Mouse (Mus musculus) forelimb bud, embryonic 11.5 days (tissue): Measurements from ENCODE around the gene Rgl3.

Experiments used
- DNase-seq: peaks from one replicate; pipeline ENCODE4 v3.0.0-alpha.2; 2012; ENCODE audit warnings: low read depth, low spot score

The Rgl3 gene

DNA sequence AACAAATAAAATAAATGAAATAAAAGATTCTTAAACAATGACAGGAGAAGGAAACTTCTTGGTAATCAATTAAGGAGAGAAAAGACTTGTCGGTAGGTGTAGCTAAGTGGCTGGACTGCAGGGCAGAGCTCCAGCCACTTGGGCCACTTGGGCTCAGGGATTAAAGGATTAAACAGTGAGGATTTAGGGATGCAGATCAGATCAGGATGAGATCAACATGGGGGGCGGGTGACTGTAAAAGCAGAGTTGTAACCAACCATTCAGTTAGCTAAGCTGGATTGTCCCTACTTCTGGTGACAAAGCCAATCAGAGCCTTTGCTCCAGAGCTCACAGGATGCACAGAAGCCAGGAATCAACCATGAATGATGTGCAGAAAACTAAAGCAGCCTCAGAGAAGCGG is 5.3 kb downstream of the Rgl3 start:
- DNase-seq = no peak

DNA sequence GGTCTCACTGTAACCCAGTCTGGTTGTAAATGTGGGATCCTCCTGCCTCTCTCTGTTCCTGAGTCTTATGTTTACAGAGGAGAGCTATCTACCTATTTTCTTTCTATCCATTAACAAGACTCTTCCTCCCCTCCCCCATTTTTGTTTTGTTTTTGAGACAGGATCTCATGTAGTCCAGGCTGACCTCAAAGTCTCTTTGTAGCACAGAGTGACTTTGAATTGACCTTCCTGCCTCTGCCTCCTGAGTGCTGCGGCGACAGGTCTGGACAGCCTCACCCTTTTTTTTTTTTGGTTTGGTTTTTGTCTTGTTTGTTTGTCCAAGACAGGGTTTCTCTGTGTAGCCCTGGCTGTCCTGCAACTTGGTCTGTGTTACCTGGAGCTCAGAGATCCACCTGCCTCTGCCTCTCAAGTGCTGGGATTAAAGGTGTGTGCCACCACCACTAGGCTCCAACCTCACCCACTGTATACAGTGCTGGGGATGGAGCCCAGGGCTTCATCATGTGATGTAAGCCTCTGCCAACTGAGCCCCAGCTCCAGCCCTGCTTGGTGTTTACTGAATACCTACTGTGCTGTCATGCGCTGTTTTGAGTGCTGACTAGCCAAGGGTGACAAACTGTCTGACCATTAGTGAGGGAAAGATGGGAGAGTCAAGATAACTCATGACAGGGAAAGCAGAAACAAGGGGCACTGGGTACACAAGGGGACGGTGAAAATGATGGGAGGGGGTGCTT is 10.7 kb downstream of the Rgl3 start:
- no peak for DNase-seq

DNA sequence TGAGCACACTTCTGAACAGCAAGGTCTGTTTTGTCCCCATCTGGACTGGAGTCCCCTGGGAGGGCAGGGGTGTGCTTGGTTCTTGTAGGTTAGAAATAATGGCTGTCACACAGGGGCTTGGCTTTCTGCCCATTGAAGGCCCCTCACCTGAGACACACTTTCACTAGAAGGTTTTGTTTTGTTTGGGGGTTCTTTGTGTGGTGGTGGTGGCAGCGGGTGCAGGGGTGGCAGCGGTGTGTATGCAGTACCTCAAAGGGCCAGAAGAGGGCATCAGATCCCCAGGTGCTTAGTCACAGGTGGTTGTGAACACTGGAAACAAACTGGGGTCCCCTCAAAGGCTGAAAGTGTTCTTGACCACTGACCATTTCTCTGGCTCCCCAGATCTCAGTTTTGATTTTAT is 11.3 kb downstream of the Rgl3 start:
- no peak for DNase-seq

DNA sequence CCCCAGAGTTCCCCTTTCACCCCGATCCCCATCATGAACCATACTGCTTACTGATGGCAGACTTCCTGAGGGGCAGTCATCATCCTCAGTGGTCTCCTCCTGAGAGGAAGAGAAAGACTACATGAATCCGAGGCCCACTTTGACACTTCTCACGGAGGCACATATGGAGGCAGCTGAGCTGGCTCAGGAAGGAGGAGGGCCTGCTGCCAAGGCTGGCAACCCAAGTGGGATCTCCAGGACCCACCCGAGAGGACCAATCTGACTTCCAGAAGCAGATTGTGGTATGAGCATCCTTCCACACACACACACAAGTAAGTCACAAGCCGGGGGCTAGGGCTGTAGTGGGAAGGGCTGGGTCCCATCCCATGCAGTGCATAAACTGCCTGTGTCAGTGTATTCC is 11.9 kb downstream of the Rgl3 start:
- DNase-seq = no peak

DNA sequence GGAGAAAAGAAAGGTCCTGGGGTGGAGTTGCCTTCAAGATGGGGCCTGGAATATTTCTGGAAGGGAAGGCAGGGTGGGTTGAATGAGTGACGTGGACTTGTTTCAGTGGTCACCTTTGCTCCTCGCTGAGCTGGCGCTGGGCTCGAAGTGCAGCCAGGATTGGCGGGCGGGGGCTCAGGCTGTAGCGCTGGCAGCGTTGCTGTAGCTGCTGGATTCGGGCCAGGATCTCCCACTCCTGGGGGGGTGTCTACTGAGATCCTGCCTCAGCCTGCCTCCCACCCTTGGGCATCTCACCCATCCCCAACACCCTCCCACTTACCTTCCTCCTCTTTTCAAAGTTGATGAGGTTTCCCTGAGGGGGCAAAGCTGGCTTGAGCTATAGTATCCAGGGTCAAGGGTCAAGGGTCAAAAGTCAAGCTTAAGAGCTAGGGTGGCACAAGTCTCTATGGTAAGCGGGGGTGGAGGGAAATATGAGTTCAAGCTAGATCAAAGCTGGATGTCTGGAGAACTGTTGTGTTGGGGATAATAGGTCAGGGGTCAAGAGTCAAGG is 12.5 kb downstream of the Rgl3 start:
- no peak for DNase-seq

DNA sequence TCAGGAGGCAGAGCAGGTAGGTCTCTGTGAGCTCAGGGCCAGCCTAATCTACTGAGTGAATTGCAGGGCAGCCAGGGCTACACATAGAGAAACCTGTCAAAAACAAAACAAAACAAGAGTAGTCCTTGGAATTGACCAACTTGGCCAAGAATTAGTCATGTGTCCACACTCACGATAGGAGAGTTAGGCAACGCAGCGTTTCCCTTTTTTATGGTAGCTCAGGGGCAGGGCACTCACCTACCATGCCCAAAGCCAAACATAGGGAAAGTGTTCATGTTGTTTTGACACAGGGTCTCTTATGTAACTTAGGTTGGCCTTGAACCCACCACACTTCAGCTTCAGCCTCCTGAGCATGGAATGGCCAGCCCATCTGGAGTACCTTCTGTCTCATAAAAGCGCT is 19.9 kb downstream of the Rgl3 start:
- DNase-seq = no peak

DNA sequence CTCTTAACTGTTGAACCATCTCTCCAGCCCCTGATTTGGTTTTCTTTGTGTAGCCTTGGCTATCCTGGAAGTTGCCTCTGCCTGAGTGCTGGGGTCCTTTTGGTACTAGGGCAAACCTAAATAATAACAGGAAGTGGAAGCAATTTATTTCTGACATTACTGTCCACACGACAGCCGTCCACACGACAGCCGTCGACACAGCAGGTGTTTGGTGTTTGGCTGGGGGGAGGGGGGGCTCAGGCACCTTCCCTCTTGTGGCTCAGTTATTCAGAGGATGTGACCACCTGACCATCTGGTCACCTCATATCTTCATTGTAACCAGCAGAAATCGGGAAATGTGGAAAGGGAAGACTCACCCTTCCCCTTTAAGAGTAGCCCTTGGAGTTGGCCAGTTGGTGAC is 20.4 kb downstream of the Rgl3 start:
- DNase-seq = no peak

DNA sequence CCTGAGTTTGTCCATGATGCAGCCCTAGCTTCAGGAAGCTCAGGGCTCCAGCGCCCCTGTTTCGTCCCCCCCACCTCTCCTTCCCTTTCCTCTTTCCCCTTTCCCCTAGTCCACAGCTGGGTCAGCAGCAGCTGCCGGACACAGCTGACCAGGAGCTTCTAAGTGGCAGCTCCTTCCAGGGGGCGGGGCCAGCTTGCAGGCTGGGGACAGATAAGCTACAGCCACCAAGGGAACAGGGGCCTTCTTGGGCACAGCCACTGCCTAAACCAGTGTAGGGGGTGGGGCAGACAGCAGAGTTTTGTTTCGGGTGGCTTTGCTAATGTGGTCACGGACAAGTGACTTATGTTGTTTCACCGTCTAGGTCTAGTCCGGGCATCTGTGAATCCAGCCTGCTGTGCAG is 25.8 kb downstream of the Rgl3 start, which contains the start of gene Epor:
Gene Epor (minus strand): TSS at position 90 of the 400 bp plus-strand sequence.
- no peak for DNase-seq

DNA sequence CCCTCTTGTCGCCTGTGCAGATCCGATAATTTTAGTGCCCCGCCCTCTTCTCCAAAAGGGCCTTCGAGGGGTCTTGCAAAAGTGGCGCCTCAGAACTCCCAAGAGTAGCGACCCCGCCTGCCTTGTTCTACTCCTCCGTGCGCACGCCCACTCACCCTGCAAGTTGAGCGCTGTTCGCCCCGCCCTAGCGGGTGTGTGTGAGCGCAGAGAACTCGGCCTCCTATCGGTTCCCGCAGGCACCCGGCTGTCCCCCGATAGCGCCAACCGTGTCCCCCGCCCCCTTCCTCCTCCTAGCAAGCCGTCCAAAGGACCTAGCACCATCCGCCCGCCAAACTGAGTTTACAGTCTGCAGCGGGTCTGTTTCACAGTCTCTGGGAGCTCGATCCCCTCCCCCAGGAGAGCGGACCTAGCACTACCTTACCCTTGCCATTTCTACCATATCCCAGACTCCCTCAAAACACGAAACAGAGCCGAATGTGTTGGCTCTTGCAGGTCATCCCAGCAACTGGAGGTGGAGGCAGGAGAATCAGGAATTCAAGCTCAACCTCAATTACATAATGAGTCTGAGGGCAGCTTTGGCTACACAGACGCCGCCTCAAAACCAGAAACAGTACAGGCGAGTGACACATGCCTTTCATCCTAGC is 26.7 kb downstream of the Rgl3 start:
- DNase-seq = peak; percentile 66

DNA sequence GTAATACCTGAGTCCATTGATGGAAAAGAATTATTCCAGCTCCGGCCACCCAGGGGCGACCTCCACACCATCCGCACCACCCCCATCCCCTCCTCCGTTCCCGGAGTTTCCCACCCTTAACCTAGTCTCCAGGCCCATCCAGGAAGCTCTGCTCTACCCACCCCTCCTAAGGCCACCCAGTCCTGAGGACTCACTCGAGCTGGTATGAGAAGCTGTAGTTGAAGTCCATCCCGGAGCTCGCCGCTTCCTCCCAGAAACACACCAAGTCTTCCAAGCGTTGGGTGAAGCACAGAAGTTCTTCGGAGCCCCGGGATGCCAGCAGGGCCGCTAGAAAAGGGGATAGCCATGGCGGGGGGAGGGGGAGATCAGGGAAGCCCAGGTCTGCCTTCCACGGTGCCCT is 27.2 kb downstream of the Rgl3 start:
- DNase-seq = no peak

DNA sequence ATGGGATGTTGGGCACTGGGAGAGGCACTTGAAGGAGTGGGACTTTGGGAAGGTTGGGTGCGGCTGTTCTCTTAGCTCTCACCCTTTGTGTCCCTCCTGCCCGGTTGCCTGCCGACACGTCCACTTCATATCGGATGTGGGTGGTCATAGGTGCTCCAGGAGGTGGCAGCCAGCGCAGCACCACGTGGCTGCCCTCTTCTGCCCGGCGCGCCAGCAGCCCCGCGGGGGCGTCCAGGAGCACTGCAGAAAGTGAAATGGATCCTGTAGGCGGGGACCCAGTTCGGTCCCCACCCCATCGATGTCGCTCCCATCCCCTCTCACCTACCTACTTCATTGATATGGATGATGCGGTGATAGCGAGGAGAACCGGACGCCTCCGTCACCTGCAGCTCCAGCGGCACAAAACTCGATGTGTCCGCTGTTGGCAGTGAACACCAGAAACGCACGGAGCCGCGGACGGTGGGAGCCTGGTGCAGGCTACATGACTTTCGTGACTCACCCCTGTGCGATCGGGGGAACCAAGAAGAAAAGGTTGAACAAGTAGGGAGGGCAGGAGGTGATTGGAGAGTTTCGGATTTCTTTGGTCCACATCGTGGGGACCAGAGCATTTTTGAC is 27.8 kb downstream of the Rgl3 start:
- no peak for DNase-seq

DNA sequence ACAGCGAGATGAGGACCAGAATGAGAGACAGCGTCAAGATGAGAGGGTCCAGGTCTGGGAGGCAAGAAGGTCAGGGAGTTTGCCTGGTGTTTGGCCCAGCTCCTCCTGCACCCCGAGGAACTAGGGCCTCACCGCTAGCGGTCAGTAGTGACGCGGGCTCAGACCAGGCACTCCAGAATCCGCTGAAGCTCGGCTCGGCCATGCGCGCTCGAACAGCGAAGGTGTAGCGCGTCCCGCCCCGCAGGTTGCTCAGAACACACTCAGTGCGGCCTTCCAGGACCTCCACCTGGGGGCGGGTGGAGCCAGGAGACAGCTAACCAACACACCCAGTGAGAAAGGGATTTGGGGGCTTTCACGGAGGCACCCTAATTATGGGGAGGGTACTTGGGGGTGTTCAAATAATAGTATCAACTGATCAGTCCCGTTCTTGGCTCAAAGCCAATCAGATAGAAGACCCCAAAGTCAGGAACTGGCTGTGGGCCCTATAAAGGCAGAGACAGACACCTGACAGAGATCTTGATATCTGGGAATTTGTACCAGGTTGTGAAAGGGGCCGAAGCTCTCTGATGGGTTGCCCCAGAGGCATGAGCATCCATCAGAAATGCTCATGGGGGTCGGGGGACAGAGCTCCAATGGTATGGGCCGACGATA is 28.6 kb downstream of the Rgl3 start:
- DNase-seq = no peak

DNA sequence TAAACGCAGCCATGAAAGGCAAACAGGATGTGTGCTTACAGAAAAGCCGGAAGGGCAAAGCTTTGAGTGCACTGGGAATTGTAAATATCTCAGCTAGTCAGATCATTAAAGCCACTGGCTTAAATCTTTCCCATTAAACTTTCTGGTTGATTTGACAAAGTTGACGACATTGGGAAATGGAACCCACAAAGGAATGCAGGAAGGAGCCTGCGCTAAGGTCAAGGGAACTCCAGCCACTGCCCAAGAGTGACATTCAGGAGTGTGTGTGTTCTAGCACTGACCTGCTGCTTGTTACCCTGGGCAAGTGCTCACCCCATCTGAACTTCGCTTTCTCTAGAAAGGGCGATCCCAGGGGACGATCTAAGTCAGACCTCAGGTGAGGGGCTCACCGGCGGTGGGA is 29.1 kb downstream of the Rgl3 start:
- DNase-seq = no peak

DNA sequence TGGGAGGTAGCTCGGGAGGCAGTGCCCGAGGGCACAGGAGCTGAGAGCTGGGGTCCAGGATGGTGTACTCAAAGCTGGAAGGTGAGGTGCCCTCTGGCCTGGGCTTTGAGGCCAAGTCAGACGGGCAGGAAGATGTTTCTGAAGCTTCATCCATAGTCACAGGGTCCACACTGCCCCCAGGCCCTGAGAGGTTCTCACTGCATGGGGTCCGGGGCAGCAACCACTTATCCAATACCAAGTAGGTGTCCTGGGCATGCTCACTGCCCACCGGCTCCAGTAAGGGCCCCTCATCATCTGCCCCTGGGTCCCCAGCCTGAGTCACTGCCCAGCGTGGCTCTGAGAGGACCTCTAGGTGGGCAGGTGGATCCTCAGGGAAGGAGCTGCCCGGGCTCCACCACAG is 30.0 kb downstream of the Rgl3 start:
- DNase-seq = no peak

DNA sequence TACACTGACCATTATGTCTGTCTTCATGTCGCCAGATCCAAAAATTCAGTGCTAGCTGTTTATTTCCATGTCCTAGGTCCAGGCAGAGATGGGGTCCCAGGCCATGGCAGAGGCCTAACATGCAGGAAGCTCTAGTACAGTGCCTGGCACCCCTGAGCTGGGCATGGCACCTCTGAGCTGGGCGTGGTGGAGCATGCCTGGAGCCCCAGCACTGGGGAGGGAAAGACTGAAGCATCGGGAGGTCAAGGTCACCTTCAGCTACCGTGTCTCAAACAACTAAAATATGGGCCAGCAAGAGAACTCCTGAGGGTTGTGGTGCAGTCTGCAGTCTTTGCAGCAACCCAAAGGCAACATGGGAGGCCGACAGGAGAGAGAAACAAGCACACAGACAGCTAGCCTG is 30.9 kb downstream of the Rgl3 start:
- no peak for DNase-seq

DNA sequence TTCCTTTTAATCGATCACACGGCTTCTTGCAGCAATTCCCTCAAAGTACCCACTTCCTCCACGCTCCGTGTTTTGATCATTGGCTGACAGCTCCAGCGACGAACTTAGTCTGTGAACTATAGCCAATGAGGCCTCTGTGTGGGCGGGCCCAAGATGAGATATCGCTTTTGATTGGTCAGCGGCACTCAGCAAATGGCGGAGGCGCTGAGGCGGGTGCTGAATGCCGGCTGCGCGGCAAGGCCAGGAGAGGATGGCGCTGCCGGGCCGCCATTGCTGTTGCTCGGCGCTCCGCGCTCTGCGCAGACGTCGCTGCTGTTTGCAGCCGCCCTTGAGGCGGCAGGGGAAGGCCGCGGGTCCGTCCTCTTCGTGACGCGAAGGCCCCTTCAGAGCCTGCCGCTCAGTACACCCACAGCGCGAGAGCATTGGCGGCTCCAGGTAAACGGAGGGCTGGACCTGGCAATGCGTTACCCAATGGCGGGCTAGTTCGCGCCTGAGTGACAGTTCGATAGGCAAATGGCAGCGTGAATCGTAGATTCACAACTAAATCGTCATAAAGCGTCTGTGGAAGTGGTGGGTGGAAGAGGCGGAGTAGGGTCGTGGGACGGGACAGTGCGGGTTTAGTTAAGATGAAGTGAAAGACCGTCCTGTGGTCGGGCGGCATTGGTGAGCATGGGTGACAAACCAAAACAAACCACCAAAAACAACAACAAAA is 33.5 kb downstream of the Rgl3 start, which contains the start of gene Swsap1:
Gene Swsap1 (plus strand): TSS at position 186 of the 712 bp plus-strand sequence.
- DNase-seq = peak; percentile 98

DNA sequence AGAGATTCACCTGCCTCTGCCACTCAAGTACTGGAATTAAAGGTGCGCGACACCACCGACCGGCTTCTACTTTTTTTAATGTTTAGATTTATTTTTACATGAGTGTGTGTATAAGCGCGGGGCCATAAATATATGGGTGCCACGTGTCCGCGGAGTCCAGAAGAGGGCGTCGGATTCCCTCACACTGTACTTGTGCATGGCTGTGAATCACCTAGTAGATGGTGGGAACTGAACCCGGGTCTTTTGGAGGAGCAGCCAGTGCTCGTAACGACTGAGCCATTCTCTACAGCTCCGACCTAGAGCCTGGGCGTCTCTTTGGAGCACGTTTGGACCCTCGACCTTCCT is 34.0 kb downstream of the Rgl3 start:
- DNase-seq = no peak

DNA sequence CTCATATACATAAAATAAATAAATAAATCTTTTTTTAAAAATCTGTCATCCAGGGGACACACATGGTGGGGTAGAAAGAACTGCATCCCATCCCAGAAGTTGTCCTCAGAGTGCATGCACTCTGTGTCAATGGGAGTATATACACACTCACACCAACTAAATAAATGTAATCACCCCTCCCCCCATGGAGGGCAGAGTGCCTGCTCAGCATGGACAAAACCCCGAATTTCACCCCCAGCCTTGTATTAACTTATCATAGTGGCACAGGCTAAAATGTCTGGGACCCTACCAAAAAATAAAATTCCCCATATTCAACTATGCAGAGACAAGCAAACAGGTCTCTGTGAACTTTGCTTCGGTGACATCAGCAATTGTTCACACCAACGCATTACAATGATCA is 34.6 kb downstream of the Rgl3 start:
- no peak for DNase-seq

DNA sequence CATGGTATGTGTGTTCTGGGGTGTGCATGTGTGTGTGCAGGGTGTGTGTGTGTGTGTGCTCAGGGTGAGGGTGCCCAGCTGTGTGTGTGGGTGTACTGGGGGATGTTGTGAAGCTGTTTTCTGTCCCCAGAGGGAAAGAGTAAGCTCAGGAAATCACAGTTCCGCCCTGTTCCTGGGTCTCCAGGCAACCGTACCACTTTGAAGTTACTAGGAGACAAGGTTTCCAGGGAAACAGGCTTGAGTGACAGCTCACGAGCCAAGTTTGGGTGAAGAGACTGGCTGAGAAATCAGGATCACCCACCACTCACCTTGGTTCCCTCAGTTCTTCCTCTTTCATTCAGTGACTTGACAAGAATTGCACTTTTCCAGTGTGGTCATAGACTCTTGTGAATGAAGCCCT is 35.6 kb downstream of the Rgl3 start:
- DNase-seq = no peak

DNA sequence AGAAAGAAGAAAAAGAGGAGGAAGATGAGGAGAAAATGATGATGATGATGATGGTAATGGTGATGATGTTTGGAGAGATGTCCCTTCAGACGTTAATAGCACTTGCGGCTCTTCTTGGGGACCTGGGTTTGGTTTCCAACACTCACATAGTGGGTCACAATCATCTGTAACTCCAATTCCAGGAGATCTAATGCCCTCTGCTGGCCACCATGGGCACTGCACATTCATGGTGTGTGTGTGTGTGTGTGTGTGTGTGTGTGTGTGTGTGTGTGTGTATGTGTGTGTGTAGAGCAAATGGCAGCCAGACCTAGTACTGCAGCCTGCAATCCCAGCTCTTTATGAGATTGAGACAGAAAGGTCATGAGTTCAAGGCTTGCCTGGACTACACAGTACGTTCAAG is 37.3 kb downstream of the Rgl3 start:
- DNase-seq = no peak

DNA sequence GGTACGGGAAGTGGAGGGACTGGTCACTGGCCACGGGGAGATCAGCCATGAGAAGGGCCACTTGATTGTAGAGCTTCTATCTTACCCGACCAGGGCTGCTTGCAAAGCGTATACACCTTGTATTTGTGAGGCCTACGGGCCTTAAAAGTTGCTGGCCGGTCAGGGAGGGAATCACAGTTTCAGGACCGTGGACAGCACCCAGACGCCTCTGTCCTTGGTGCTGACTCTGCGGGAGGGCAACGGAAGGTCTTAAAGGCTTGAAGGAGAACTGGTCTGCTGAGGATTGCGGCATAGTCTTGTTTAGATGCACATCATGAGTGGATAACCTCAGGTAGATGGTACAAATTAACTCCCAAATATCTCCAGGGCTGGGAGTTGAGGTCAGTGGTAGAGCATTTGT is 38.9 kb downstream of the Rgl3 start:
- DNase-seq = peak; percentile 82

DNA sequence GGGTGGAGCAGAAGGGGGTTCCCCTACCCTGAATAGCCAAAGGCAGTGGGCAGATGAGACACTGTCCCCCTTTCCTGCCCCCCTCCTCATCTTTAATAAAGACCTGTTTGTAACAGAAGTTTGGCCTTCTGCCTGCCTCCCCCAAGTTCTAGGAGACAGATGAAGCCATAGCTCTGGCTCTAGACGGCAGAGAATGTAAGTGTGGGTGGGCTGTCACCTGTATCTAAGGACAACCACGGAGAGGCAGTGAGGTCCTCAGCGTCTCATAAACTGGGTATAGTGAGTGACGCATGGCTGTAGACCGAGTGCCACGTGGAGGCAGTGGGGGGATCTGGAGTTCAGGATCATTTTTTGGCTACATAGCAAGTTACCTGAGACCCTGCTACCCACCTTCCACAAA is 40.5 kb downstream of the Rgl3 start:
- no peak for DNase-seq
